Comparison of ENCODE assay signal across 8 mouse cellular contexts in genomic region chr4:83323201-83323903, GRCm38 (mm10). TPM values are rescaled to one million over a fixed set of nuclear protein-coding genes. Genes with fewer than 3 reads are reported as not detected.
DNase-seq lines count a peak whose midpoint lies in the region; ATAC-seq and TF ChIP-seq lines count a peak whose summit lies in the region.

No protein-coding gene starts in this region.

- H3ac ChIP-seq in C2C12 (ENCODE audit: control insufficient read depth, insufficient read length, low read depth), result peak overlapping the region; percentile 98

- H3K27me3 ChIP-seq in C2C12 (ENCODE audit: control insufficient read depth, insufficient read depth, insufficient read length), result no peaks in the 10 kb centered on the region
- H3K27me3 ChIP-seq in forebrain, embryonic 11.5 days (ENCODE audit: control insufficient read depth, insufficient read depth, low read length), result 0 out of 2 replicates have a peak, but pooled peaks cover 2% of the 10 kb centered on the region
- no peaks in the 10 kb centered on the region for H3K27me3 ChIP-seq in heart, embryonic 14.5 days (ENCODE audit: control insufficient read depth, insufficient read depth, low read length)
- H3K27me3 ChIP-seq in liver, embryonic 16.5 days (ENCODE audit: control insufficient read depth, insufficient read depth, low read depth, low read length), result peaks cover 37% of the 10 kb centered on the region
- H3K27me3 ChIP-seq in neural tube, embryonic 12.5 days (replicated peaks), result no peaks in the 10 kb centered on the region
- H3K27me3 ChIP-seq in stomach, embryonic 16.5 days (ENCODE audit: control insufficient read depth, insufficient read depth, low read length), result 0 out of 2 replicates have a peak, but pooled peaks cover 3% of the 10 kb centered on the region

- H3K27ac ChIP-seq in forebrain, embryonic 11.5 days (ENCODE audit: low read depth, low read length), result no peak overlapping the region
- H3K27ac ChIP-seq in heart, embryonic 14.5 days (replicated peaks in 1 of 2; ENCODE audit: control insufficient read depth in 1 of 2, insufficient read depth in 1 of 2, low read depth in 2 of 2, low read length in 2 of 2), result peak overlapping the region; percentile 3 to 35
- H3K27ac ChIP-seq in liver, embryonic 16.5 days (ENCODE audit: low read length), result no peak overlapping the region
- no peak overlapping the region for H3K27ac ChIP-seq in neural tube, embryonic 12.5 days
- H3K27ac ChIP-seq in stomach, embryonic 16.5 days (ENCODE audit: low read length), result peak overlapping the region; percentile 79

- no peaks in the 10 kb centered on the region for H3K36me3 ChIP-seq in C2C12 (ENCODE audit: control insufficient read depth, insufficient read depth)
- no peaks in the 10 kb centered on the region for H3K36me3 ChIP-seq in forebrain, embryonic 11.5 days (ENCODE audit: control insufficient read depth, insufficient read depth, low read length)
- H3K36me3 ChIP-seq in heart, embryonic 14.5 days (ENCODE audit: control insufficient read depth, insufficient read depth, low read length), result no peaks in the 10 kb centered on the region
- no peaks in the 10 kb centered on the region for H3K36me3 ChIP-seq in liver, embryonic 16.5 days (ENCODE audit: control insufficient read depth, insufficient read depth)
- H3K36me3 ChIP-seq in neural tube, embryonic 12.5 days, result no peaks in the 10 kb centered on the region
- no peaks in the 10 kb centered on the region for H3K36me3 ChIP-seq in stomach, embryonic 16.5 days (ENCODE audit: control insufficient read depth, insufficient read depth, low read length)

- no peaks in the 10 kb centered on the region for H3K9me3 ChIP-seq in forebrain, embryonic 11.5 days (ENCODE audit: control insufficient read depth, low read length)
- H3K9me3 ChIP-seq in heart, embryonic 14.5 days (ENCODE audit: control insufficient read depth, low read length), result no peaks in the 10 kb centered on the region
- no peaks in the 10 kb centered on the region for H3K9me3 ChIP-seq in liver, embryonic 16.5 days (replicated peaks; ENCODE audit: control insufficient read depth, low read length)
- H3K9me3 ChIP-seq in neural tube, embryonic 12.5 days, result no peaks in the 10 kb centered on the region
- no peaks in the 10 kb centered on the region for H3K9me3 ChIP-seq in stomach, embryonic 16.5 days (replicated peaks; ENCODE audit: control insufficient read depth, low read length)

- peak overlapping the region; percentile 94 for H3K4me2 ChIP-seq in forebrain, embryonic 11.5 days (ENCODE audit: low read depth, low read length, severe bottlenecking)
- H3K4me2 ChIP-seq in heart, embryonic 14.5 days (ENCODE audit: low read length), result peak overlapping the region; percentile 99
- peak overlapping the region; percentile 96 for H3K4me2 ChIP-seq in liver, embryonic 16.5 days (ENCODE audit: low read depth, low read length)
- peak overlapping the region; percentile 100 for H3K4me2 ChIP-seq in neural tube, embryonic 12.5 days (replicated peaks)
- H3K4me2 ChIP-seq in stomach, embryonic 16.5 days (ENCODE audit: low read depth, low read length), result peak overlapping the region; percentile 84

- WGBS in forebrain, embryonic 11.5 days, result 2% methylated on average over 48 of the region's 48 CpGs
- WGBS in heart, embryonic 14.5 days, result 2% methylated on average over 48 of the region's 48 CpGs
- 2% methylated on average over 48 of the region's 48 CpGs for WGBS in liver, embryonic 16.5 days (ENCODE audit: insufficient replicate concordance)
- 3% methylated on average over 48 of the region's 48 CpGs for WGBS in neural tube, embryonic 12.5 days
- WGBS in stomach, embryonic 16.5 days, result 2% methylated on average over 48 of the region's 48 CpGs

- peak; percentile 67 for ATAC-seq in forebrain, embryonic 11.5 days (replicated peaks; ENCODE audit: low FRiP score)
- ATAC-seq in heart, embryonic 14.5 days (ENCODE audit: insufficient number of reproducible peaks, insufficient read depth, low FRiP score, low read depth), result peak; percentile 68
- peak; percentile 20; the same call in 1 of the 2 replicates for ATAC-seq in liver, embryonic 16.5 days (ENCODE audit: low read depth)
- peak; percentile 69 for ATAC-seq in neural tube, embryonic 12.5 days (ENCODE audit: low FRiP score, low read depth)
- peak; percentile 69 for ATAC-seq in stomach, embryonic 16.5 days (ENCODE audit: insufficient read depth, low FRiP score)

- TF ChIP-seq CTCF in C2C12 (IDR thresholded peaks at IDR 0.05; ENCODE audit: control insufficient read depth, insufficient read depth, insufficient read length), result no peak

- peaks cover 49% of the 10 kb centered on the region for H3K79me2 ChIP-seq in C2C12 (ENCODE audit: control insufficient read depth, insufficient read depth)

- peak overlapping the region; percentile 60 for H3K9ac ChIP-seq in forebrain, embryonic 11.5 days (ENCODE audit: low read length)
- H3K9ac ChIP-seq in heart, embryonic 14.5 days (ENCODE audit: low read length), result peak overlapping the region; percentile 72
- H3K9ac ChIP-seq in liver, embryonic 16.5 days (ENCODE audit: low read depth, low read length), result peak overlapping the region; percentile 59
- peak overlapping the region; percentile 55 for H3K9ac ChIP-seq in neural tube, embryonic 12.5 days
- peak overlapping the region; percentile 80 for H3K9ac ChIP-seq in stomach, embryonic 16.5 days (ENCODE audit: low read length)

- H3K79me3 ChIP-seq in C2C12 (ENCODE audit: low read depth), result peaks cover 42% of the 10 kb centered on the region

- peak overlapping the region; percentile 59 for H3K4me3 ChIP-seq in C2C12 (ENCODE audit: insufficient read depth, poor library complexity, severe bottlenecking)
- H3K4me3 ChIP-seq in forebrain, embryonic 11.5 days (ENCODE audit: low read depth, low read length), result peak overlapping the region; percentile 67
- peak overlapping the region; percentile 65 to 67 for H3K4me3 ChIP-seq in heart, embryonic 14.5 days (ENCODE audit: control insufficient read depth in 1 of 2, insufficient read depth in 1 of 2, low read depth in 1 of 2, low read length in 2 of 2)
- peak overlapping the region; percentile 70 for H3K4me3 ChIP-seq in liver, embryonic 16.5 days (ENCODE audit: low read depth, low read length)
- peak overlapping the region; percentile 65 for H3K4me3 ChIP-seq in neural tube, embryonic 12.5 days
- peak overlapping the region; percentile 85 for H3K4me3 ChIP-seq in stomach, embryonic 16.5 days (replicated peaks; ENCODE audit: low read length)

- H3K4me1 ChIP-seq in forebrain, embryonic 11.5 days (replicated peaks; ENCODE audit: control insufficient read depth, insufficient read depth, low read length), result no peaks in the 10 kb centered on the region; the same call in 1 of the 2 replicates
- peaks cover 0 to 2% of the 10 kb centered on the region in 2 experiments; a peak in 2 of 4 replicates for H3K4me1 ChIP-seq in heart, embryonic 14.5 days (ENCODE audit: control insufficient read depth in 2 of 2, insufficient read depth in 2 of 2, low read length in 2 of 2)
- H3K4me1 ChIP-seq in liver, embryonic 16.5 days (ENCODE audit: control insufficient read depth, low read depth, low read length), result no peaks in the 10 kb centered on the region; the same call in 1 of the 2 replicates
- H3K4me1 ChIP-seq in neural tube, embryonic 12.5 days, result no peaks in the 10 kb centered on the region
- H3K4me1 ChIP-seq in stomach, embryonic 16.5 days (ENCODE audit: control insufficient read depth, insufficient read depth, low read length), result peaks cover 4% of the 10 kb centered on the region; the same call in 1 of the 2 replicates

- DNase-seq in adrenal gland, postnatal 4 days (ENCODE audit: low spot score in 2 of 2), result peak; percentile 57 to 63
- peak; percentile 87 for DNase-seq in forebrain, embryonic 11.5 days (ENCODE audit: low spot score)
- peak; percentile 91 for DNase-seq in kidney, postnatal 10 days

TF ChIP-seq in C2C12, 6 proteins besides CTCF, POLR2A, EP300 and RAD21:
- TF ChIP-seq MAX (IDR thresholded peaks at IDR 0.05), result no peak
- no peak for TF ChIP-seq USF1 (IDR thresholded peaks at IDR 0.05; ENCODE audit: low read depth)
- TF ChIP-seq CEBPB (IDR thresholded peaks at IDR 0.05; ENCODE audit: low read depth), result peak; percentile 49

RNA-seq across cellular contexts. Expression of gene Ttc39b, which starts 0.7 kb away (rescaled TPM):
- 23.6 TPM for polyA plus RNA-seq in C2C12 (2012; fragmentation: generic; extraction: Trizol)
- 10 to 100 TPM; 16.7 to 22.3 TPM for total RNA-seq in adrenal gland, postnatal 4 days (2021)
- polyA plus RNA-seq in forebrain, embryonic 11.5 days (2014; fragmentation: Nextera tagmentation; extraction: Ambion mirVana), result 3.4 and 4.0 TPM in 2 replicates
- polyA plus RNA-seq in heart, embryonic 14.5 days (2014; fragmentation: Nextera tagmentation; extraction: Ambion mirVana), result 2.5 and 3.5 TPM in 2 replicates
- 1.5 and 1.8 TPM in 2 replicates for polyA plus RNA-seq in liver, embryonic 16.5 days (2015; fragmentation: Nextera tagmentation; extraction: Ambion mirVana)
- polyA plus RNA-seq in neural tube, embryonic 12.5 days (2016; fragmentation: Nextera tagmentation; extraction: Ambion mirVana), result 3.3 TPM in 2 replicates
- polyA plus RNA-seq in stomach, embryonic 16.5 days (2015; fragmentation: Nextera tagmentation; extraction: Ambion mirVana), result 5.0 TPM in 2 replicates

Comparison
In these comparisons a context has a peak if more than half of its experiments do, and no peak if none do; other contexts are left out.
1. H3K27ac ChIP-seq: peak in heart, embryonic 14.5 days (2 of 2) and stomach, embryonic 16.5 days (single experiment); none in forebrain, embryonic 11.5 days (single experiment), liver, embryonic 16.5 days (single experiment) and neural tube, embryonic 12.5 days (single experiment).
2. Peak in every context shown above with its lines, with median percentiles within 50 percentile points of each other: H3K4me3 ChIP-seq, DNase-seq, ATAC-seq, H3K4me2 ChIP-seq and H3K9ac ChIP-seq.